Mouse (Mus musculus): ENCODE results near the gene Dynll2. TPM values are rescaled to one million over a fixed set of nuclear protein-coding genes. Genes with fewer than 3 reads are reported as not detected.
"Not testable (repeated sequence)": the region's sequence is repeated elsewhere in the genome, so short reads cannot be mapped to it uniquely, and the experiment has no call there.

The Dynll2 gene
- polyA plus RNA-seq, 1 experiment from 2014 or later, result 46.3 TPM

GRCm38 (mm10) chr11:87984571-87984970, 2.8 kb downstream of the Dynll2 start:
- no peak overlapping the region for H3K9ac ChIP-seq
- no peak overlapping the region for H3K4me3 ChIP-seq
- peak overlapping the region; percentile 78 for H3K4me2 ChIP-seq (replicated peaks)
- no peak overlapping the region for H3K27ac ChIP-seq
- H3K4me1 ChIP-seq, result peaks cover 31% of the 10 kb centered on the region
- no peaks in the 10 kb centered on the region for H3K9me3 ChIP-seq
- no peaks in the 10 kb centered on the region for H3K27me3 ChIP-seq (replicated peaks)
- H3K36me3 ChIP-seq, result peaks cover 43% of the 10 kb centered on the region
- 92% methylated on average over 3 of the region's 3 CpGs for WGBS
- no peak for ATAC-seq (ENCODE audit: low FRiP score, low read depth)

GRCm38 (mm10) chr11:87978905-87979304, 8.4 kb downstream of the Dynll2 start:
- Histone ChIP-seq H3K4me3 (no peak overlapping the region), H3K27me3 (replicated peaks) (no peaks in the 10 kb centered on the region), H3K36me3 (peaks cover 66% of the 10 kb centered on the region), H3K4me1 (peaks cover 5% of the 10 kb centered on the region; the same call in 1 of the 2 replicates), H3K4me2 (replicated peaks) (no peak overlapping the region), H3K27ac (no peak overlapping the region), H3K9me3 (no peaks in the 10 kb centered on the region), H3K9ac (no peak overlapping the region)
- no peak for ATAC-seq (ENCODE audit: low FRiP score, low read depth)
- 88% methylated on average over 4 of the region's 4 CpGs for WGBS

- not testable (repeated sequence) for H3K27ac ChIP-seq; H3K4me3 ChIP-seq; H3K27me3 ChIP-seq (replicated peaks); H3K9me3 ChIP-seq; H3K9ac ChIP-seq; H3K4me1 ChIP-seq; ATAC-seq (ENCODE audit: low FRiP score, low read depth); H3K4me2 ChIP-seq (replicated peaks)
- 88% methylated on average over 8 of the region's 8 CpGs for WGBS
- peaks cover 48% of the 10 kb centered on the region for H3K36me3 ChIP-seq
Measured at GRCm38 (mm10) chr11:87977021-87977420, 10.3 kb downstream of the Dynll2 start.

- H3K4me2 ChIP-seq (replicated peaks), result no peak overlapping the region
- no peak overlapping the region for H3K4me3 ChIP-seq
- no peaks in the 10 kb centered on the region for H3K4me1 ChIP-seq
- ATAC-seq (ENCODE audit: low FRiP score, low read depth), result no peak
- H3K27me3 ChIP-seq (replicated peaks), result no peaks in the 10 kb centered on the region
- 22% methylated on average over 11 of the region's 11 CpGs for WGBS
- H3K9me3 ChIP-seq, result no peaks in the 10 kb centered on the region
- no peak overlapping the region for H3K27ac ChIP-seq
- peaks cover 24% of the 10 kb centered on the region for H3K36me3 ChIP-seq
- no peak overlapping the region for H3K9ac ChIP-seq
Measured at GRCm38 (mm10) chr11:87974477-87975181, 12.7 kb downstream of the Dynll2 start.

GRCm38 (mm10) chr11:87973559-87974305, 13.6 kb downstream of the Dynll2 start:
- Histone ChIP-seq H3K4me2 (replicated peaks) (no peak overlapping the region), H3K27ac (no peak overlapping the region), H3K9me3 (no peaks in the 10 kb centered on the region), H3K4me3 (no peak overlapping the region), H3K4me1 (no peaks in the 10 kb centered on the region), H3K9ac (no peak overlapping the region), H3K27me3 (replicated peaks) (no peaks in the 10 kb centered on the region), H3K36me3 (peaks cover 15% of the 10 kb centered on the region)
- 59% methylated on average over 10 of the region's 10 CpGs for WGBS
- no peak for ATAC-seq (ENCODE audit: low FRiP score, low read depth)

- no peak overlapping the region for H3K9ac ChIP-seq
- WGBS, result 80% methylated on average over 6 of the region's 6 CpGs
- H3K27ac ChIP-seq, result no peak overlapping the region
- H3K4me3 ChIP-seq, result no peak overlapping the region
- no peaks in the 10 kb centered on the region for H3K27me3 ChIP-seq (replicated peaks)
- H3K36me3 ChIP-seq, result peaks cover 7% of the 10 kb centered on the region
- ATAC-seq (ENCODE audit: low FRiP score, low read depth), result no peak
- H3K4me1 ChIP-seq, result no peaks in the 10 kb centered on the region
- no peak overlapping the region for H3K4me2 ChIP-seq (replicated peaks)
- no peaks in the 10 kb centered on the region for H3K9me3 ChIP-seq
Measured at GRCm38 (mm10) chr11:87972829-87973228, 14.5 kb downstream of the Dynll2 start.

- 0 out of 2 replicates have a peak, but pooled peaks cover 6% of the 10 kb centered on the region for H3K4me1 ChIP-seq
- H3K27ac ChIP-seq, result no peak overlapping the region
- 24% methylated on average over 15 of the region's 20 CpGs for WGBS
- H3K36me3 ChIP-seq, result no peaks in the 10 kb centered on the region
- H3K9ac ChIP-seq, result no peak overlapping the region
- H3K4me2 ChIP-seq (replicated peaks), result peak overlapping the region; percentile 48
- H3K27me3 ChIP-seq (replicated peaks), result no peaks in the 10 kb centered on the region
- no peak for ATAC-seq (ENCODE audit: low FRiP score, low read depth)
- no peak overlapping the region for H3K4me3 ChIP-seq
- H3K9me3 ChIP-seq, result no peaks in the 10 kb centered on the region
Measured at GRCm38 (mm10) chr11:87968356-87969122, 18.8 kb downstream of the Dynll2 start.

GRCm38 (mm10) chr11:87967692-87968289, 19.5 kb downstream of the Dynll2 start:
- H3K36me3 ChIP-seq, result no peaks in the 10 kb centered on the region
- no peaks in the 10 kb centered on the region for H3K27me3 ChIP-seq (replicated peaks)
- 3% methylated on average over 17 of the region's 17 CpGs for WGBS
- H3K9me3 ChIP-seq, result no peaks in the 10 kb centered on the region
- no peak overlapping the region for H3K27ac ChIP-seq
- no peak overlapping the region for H3K9ac ChIP-seq
- no peak overlapping the region for H3K4me3 ChIP-seq
- peak overlapping the region; percentile 48 for H3K4me2 ChIP-seq (replicated peaks)
- H3K4me1 ChIP-seq, result 0 out of 2 replicates have a peak, but pooled peaks cover 6% of the 10 kb centered on the region
- ATAC-seq (ENCODE audit: low FRiP score, low read depth), result no peak

GRCm38 (mm10) chr11:87966214-87966613, 21.1 kb downstream of the Dynll2 start:
- no peaks in the 10 kb centered on the region for H3K36me3 ChIP-seq
- no peak overlapping the region for H3K4me2 ChIP-seq (replicated peaks)
- WGBS, result 51% methylated on average over 10 of the region's 10 CpGs
- H3K9me3 ChIP-seq, result no peaks in the 10 kb centered on the region
- H3K4me1 ChIP-seq, result 0 out of 2 replicates have a peak, but pooled peaks cover 6% of the 10 kb centered on the region
- H3K9ac ChIP-seq, result no peak overlapping the region
- H3K4me3 ChIP-seq, result no peak overlapping the region
- ATAC-seq (ENCODE audit: low FRiP score, low read depth), result no peak
- no peak overlapping the region for H3K27ac ChIP-seq
- H3K27me3 ChIP-seq (replicated peaks), result no peaks in the 10 kb centered on the region

- no peak for ATAC-seq (ENCODE audit: low FRiP score, low read depth)
- Histone ChIP-seq H3K9ac (no peak overlapping the region; the same call in 1 of the 2 replicates), H3K4me3 (no peak overlapping the region), H3K4me1 (0 out of 2 replicates have a peak, but pooled peaks cover 6% of the 10 kb centered on the region), H3K27me3 (replicated peaks) (no peaks in the 10 kb centered on the region), H3K27ac (no peak overlapping the region), H3K9me3 (no peaks in the 10 kb centered on the region), H3K36me3 (no peaks in the 10 kb centered on the region), H3K4me2 (replicated peaks) (no peak overlapping the region)
- 65% methylated on average over 3 of the region's 3 CpGs for WGBS
Measured at GRCm38 (mm10) chr11:87965293-87965692, 22.0 kb downstream of the Dynll2 start.

- no peak overlapping the region for H3K4me3 ChIP-seq
- no peak for ATAC-seq (ENCODE audit: low FRiP score, low read depth)
- no peaks in the 10 kb centered on the region for H3K36me3 ChIP-seq
- H3K4me1 ChIP-seq, result no peaks in the 10 kb centered on the region
- H3K27me3 ChIP-seq (replicated peaks), result no peaks in the 10 kb centered on the region; the same call in 1 of the 2 replicates
- H3K9ac ChIP-seq, result no peak overlapping the region
- no peak overlapping the region for H3K4me2 ChIP-seq (replicated peaks)
- 46% methylated on average over 7 of the region's 7 CpGs for WGBS
- no peak overlapping the region for H3K27ac ChIP-seq
- no peaks in the 10 kb centered on the region; the same call in 1 of the 2 replicates for H3K9me3 ChIP-seq
Measured at GRCm38 (mm10) chr11:87957066-87957465, 30.3 kb downstream of the Dynll2 start.

Data from neural tube, embryonic 12.5 days (tissue).